Mouse (Mus musculus): ENCODE data around the gene Cep72. TPM values are rescaled to one million over a fixed set of nuclear protein-coding genes. Genes with fewer than 3 reads are reported as not detected.

Gene Cep72
- total RNA-seq, 2 experiments from 2014 or later: 0.08 TPM; not detected in 1

DNA sequence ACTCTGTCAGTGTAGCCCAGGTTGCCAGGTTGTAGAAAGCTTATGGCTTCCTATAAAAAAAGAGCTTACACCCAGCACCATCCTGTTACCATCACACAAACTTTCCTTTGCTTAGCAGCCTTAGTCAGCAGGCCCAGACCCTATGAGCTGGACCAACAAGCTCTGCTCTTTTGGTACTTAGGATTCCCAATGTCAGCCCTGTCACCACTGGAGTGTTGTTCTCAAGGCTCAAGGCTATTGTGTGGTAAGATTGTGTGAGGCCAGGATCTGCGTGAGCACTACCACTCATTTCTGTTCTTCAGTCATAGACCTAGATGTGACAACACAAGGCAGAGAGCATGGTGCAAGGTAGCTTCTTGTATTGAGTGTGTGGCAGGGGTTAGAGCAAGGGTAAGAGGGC, 4.5 kb upstream of the Cep72 start:
- intact Hi-C loops (cut with DNase I): no loop called here
- TF ChIP-seq CTCF (IDR thresholded peaks at IDR 0.05): no peak
- Histone ChIP-seq H3K4me3 (no peak overlapping the region), H3K27ac (no peak overlapping the region)
- no peak for DNase-seq

DNA sequence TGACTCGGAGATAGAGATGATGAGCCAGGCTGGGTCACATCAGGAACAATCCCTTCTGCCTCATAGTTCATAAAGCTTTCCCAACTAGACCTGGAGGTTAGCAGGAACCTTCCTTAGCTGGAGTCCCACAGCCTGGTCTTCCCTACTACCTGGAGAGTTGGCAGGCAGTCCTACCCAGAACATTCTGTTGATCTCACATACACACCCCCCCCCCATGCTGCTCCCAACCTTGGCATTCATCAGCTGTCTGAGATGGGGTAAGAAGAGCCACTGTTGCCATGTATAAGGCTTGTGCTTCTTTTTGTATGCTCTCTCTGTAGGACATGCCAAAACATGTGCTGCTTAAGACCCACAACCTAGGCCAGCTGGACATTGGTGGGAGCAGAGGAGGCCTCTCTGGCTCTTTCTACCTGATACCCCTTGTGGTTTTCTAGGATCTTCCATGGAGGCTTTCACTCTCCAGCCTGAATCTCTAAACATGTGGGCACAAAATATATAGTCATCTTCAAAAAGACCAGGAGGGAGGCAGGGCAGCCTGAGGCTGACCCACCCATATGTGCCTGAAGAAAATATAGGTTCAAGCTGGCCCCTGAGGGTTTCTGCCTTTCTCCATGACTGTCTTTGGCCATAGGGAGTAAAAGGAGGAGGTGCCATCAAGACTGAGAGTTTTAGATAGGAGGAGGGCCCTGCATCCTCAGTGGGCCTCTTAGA, 1.4 kb upstream of the Cep72 start:
- Histone ChIP-seq H3K4me3 (no peak overlapping the region), H3K27ac (no peak overlapping the region)
- no peak for TF ChIP-seq CTCF (IDR thresholded peaks at IDR 0.05)
- intact Hi-C loops (cut with DNase I): no loop called here
- DNase-seq: no peak

DNA sequence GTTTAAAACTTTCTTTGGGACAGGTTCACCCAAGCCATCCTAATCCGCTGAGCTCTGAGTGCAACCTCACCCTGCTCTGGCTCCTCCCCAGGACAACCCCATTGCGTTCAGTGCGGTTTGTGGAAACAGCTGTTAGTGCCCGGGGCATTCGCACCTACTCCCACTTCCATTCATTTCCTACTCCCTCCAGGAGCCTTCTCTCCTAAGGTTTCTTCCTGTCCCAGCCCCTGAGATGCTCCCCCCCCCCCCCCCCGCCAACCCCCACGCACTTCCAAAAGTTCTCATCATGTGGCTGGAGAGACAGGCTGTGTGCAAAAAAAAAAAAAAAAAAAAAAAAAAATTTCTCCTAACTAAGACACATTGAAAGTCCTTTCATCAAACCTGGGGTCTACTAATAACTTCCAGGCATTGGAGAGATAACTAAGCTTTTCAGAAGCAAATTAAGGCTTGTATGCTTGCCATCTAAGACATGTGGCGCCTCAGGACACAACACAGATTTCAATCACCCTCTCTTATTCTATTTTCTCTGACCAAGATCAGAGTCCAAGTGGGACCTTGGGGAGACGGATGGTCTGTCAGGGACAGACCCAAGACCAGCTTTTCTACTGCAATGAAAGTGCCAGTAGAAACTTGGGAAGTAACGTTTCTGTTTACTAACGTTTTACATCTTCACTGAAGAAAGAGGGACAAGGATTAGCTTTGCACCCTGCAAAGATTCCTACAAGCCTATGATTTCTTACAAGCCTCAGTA, 454 bp upstream of the Cep72 start:
- intact Hi-C loops (cut with DNase I): no loop called here
- TF ChIP-seq CTCF (IDR thresholded peaks at IDR 0.05): no peak
- peak overlapping the region; percentile 92; the same call in 1 of the 2 replicates for H3K27ac ChIP-seq
- DNase-seq: no peak
- peak overlapping the region; percentile 97 for H3K4me3 ChIP-seq

DNA sequence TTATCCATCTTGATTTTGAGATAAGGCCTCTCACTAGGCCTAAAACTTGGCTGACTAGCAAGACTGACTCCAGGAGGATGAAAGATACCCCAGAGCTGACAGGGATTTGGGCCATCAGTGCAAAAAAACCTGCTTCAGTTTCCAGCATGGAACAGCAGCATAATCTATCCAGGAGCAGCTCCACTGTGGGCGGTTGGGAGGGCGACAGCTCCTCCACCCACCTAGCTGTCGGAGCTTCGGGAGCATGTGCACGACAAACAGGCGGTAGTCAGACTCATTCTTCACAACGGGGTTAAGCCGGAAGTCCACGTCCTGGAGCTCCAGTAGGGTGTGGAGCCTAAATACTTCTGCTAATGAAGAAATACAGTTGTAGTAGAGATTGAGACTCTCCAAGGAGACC, 4.0 kb downstream of the Cep72 start:
- intact Hi-C loops (cut with DNase I): no loop called here

DNA sequence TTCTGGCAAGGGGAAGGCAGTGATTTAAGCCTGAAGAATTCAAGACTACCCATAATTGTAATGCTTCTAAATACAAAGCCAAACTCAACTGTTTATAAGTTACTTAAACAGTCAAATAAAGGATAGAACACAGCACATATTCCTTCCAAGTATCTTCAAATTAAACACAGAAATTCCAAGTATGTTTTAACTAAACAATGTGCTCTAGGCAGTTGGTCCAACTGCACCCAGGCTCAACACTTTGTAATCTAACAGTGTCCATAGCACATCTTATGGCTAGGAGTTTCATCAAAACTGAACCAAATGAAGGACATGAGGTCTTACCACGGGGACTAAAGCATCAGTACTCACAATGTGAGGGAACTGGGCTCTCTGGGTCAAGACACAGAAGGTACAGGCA, 5.9 kb downstream of the Cep72 start:
- Histone ChIP-seq H3K4me3 (no peak overlapping the region), H3K27ac (no peak overlapping the region)
- intact Hi-C loops (cut with DNase I): no loop called here
- no peak for DNase-seq
- no peak for TF ChIP-seq CTCF (IDR thresholded peaks at IDR 0.05)

More for the DNA sequence above, 4.0 kb downstream of the Cep72 start:
- DNase-seq: no peak
- no peak overlapping the region for H3K27ac ChIP-seq
- H3K4me3 ChIP-seq: no peak overlapping the region
- no peak for TF ChIP-seq CTCF (IDR thresholded peaks at IDR 0.05)

DNA sequence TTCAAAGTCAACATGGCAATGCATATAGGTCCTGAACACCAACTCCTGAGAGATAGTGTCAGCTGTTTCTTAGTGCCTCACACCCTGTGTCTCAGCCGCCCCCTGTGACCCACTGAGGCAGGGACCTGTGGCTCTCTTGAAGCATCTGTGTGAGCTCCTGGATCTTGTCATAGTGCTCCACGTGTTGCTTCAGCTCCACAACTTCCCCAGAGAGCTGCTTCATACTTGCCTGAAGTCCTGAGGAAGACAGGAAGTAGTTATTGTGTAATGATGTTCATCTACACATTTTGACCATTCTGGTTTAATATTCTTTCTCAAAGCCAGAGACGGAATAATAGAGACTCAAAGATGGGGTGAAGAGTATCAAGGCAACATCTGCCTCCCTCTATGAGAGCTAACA, 22.2 kb downstream of the Cep72 start:
- H3K4me3 ChIP-seq: no peak overlapping the region
- no peak overlapping the region for H3K27ac ChIP-seq
- no peak for TF ChIP-seq CTCF (IDR thresholded peaks at IDR 0.05)
- DNase-seq: no peak
- intact Hi-C loops (cut with DNase I): no loop called here

DNA sequence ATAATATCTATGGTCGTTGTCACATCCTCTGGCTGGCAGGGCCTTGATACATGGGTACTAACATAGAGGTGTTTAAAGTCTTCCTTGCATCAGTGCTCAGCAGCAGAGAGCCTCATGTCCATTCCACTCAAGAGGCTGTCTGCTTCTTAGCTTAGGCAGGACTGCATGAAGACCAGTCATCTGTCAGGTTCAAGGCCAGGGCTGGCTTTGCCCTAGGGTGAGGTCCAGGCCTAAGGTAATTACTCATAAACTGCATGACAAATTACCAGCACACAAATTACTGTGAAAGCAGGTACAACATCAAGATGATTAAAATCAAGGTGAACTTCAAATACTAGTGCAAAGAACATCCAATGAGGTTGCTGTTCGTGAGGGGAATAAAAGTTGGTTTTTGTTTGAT, 26.3 kb downstream of the Cep72 start:
- H3K4me3 ChIP-seq: no peak overlapping the region
- intact Hi-C loops (cut with DNase I): no loop called here
- H3K27ac ChIP-seq: no peak overlapping the region
- DNase-seq: no peak
- TF ChIP-seq CTCF (IDR thresholded peaks at IDR 0.05): no peak

DNA sequence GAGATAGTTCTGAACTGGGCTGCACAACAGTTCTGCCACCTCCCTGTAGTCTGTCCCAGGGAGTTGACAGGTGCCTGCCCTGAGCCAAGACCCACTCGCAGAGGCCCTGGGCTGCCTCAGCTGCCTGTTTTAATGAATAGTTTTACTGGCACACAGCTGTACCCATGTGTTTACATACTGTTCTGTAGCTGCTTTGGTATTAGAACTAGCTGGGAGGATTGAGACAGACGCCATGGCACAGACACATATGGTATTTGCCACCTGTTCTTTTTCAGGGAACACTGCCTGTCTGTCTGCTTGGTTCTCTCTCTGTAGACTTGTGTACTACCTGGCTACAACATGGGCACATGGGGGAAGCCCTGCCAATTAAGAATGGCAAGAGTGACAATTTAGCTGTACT, 27.3 kb downstream of the Cep72 start:
- H3K27ac ChIP-seq: no peak overlapping the region
- no peak for TF ChIP-seq CTCF (IDR thresholded peaks at IDR 0.05)
- intact Hi-C loops (cut with DNase I): no loop called here

DNA sequence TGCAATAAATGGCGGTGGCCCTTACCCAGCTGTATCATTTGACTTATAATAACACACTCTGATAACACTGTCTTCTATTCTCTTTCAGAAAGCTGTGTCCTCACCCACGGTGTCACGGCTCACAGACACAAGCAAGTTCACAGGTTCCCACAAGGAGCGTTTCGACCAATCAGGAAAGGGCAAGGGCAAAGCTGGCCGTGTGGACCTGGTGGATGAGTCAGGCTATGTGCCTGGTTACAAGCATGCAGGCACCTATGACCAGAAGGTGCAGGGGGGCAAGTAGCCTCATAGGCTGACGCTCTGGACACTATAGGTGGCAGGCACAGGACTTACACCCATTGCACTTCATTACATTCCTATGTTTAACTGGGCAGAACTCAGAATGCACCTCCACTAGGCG, 31.0 kb downstream of the Cep72 start:
- Histone ChIP-seq H3K27ac (no peak overlapping the region), H3K4me3 (no peak overlapping the region)
- intact Hi-C loops (cut with DNase I): no loop called here
- no peak for TF ChIP-seq CTCF (IDR thresholded peaks at IDR 0.05)
- no peak for DNase-seq

More for the DNA sequence above, 27.3 kb downstream of the Cep72 start:
- no peak overlapping the region for H3K4me3 ChIP-seq
- no peak for DNase-seq

DNA sequence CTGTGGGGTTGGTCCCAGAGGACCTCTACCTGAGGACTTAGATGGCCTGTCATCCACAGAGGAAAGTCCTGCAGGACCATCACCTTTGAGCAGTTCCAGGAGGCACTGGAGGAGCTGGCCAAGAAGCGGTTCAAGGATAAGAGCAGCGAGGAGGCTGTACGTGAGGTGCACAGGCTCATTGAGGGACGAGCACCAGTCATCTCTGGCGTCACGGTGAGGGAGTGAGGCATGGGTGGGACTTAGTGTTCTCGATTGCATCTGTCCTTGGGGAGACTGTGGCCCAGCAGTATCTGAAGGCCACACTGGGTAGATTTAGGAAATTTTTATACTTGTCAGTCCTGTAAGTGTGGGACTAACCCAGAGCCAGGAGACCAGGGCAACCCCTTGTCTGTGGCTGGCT, 31.4 kb downstream of the Cep72 start:
- TF ChIP-seq CTCF (IDR thresholded peaks at IDR 0.05): no peak
- intact Hi-C loops (cut with DNase I): no loop called here
- H3K27ac ChIP-seq: no peak overlapping the region
- H3K4me3 ChIP-seq: no peak overlapping the region
- no peak for DNase-seq

DNA sequence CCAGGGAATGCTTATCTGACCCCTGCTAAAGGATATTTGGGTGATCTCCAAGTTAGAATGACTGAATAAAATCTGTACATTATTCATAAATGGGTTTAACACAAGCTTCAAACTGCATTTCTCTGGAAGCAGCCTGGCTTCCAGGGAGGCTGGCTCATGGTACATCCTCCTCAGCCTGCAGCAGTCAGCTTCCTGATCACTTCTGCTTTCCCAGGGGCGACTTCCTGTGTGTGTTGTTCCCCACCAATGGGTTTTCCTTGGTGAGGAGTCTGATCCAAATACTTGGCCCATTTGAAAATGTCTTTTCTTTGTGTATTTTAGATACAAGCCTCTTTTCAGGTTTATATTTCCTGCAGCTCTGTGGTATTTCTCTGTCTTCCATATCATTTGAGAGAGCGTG, 33.1 kb downstream of the Cep72 start:
- no peak for TF ChIP-seq CTCF (IDR thresholded peaks at IDR 0.05)
- DNase-seq: no peak
- peak overlapping the region; percentile 13; the same call in 1 of the 2 replicates for H3K27ac ChIP-seq

DNA sequence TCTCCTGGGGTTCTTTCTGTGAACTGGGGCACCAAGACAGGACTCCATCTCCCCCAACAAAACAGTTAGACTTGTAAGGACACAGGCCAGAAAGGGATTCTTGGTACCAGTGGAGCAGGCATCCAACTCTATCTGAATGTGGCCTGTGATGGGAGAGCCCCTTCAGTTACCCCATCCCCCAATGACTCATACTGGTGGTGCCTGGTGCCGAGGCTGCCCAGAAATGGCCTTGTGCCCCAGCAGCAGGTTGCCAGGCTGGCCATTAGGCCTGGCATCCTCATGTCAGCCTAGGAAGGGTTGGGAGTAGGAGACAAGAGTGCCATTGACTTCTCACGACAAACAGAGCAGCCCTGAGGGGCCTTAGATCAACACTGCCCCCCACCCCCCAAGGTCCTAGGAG, 34.0 kb downstream of the Cep72 start:
- intact Hi-C loops (cut with DNase I): no loop called here
- TF ChIP-seq CTCF (IDR thresholded peaks at IDR 0.05): no peak
- 0 out of 2 replicates have a peak overlapping the region, but pooled peaks have one; percentile 13 for H3K27ac ChIP-seq
- no peak for DNase-seq
- no peak overlapping the region for H3K4me3 ChIP-seq

More for the DNA sequence above, 33.1 kb downstream of the Cep72 start:
- H3K4me3 ChIP-seq: no peak overlapping the region
- intact Hi-C loops (cut with DNase I): no loop called here

DNA sequence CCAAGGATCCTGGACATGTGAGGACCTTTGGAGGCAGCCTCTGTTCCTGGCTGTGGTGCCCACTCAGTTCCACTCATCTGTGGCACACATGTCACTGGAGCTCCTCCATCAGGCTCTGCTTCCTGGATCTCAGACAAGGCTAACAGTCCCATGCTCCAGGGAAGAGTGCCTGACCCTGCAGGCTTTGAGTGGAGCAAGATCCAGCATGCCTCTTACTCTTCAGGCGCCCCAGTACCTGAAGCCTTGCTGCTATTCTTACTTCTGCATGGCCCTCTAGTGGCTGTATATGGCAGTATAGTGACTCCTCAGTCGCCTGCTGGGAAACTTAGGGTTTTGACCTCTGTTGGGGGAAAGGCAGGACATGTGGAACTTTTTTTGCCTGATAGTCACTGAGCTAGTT, 35.9 kb downstream of the Cep72 start:
- Histone ChIP-seq H3K27ac (peak overlapping the region; percentile 77), H3K4me3 (no peak overlapping the region)
- intact Hi-C loops (cut with DNase I): loop anchor here (1.0 to 2.0 kb wide), 2 partner anchors 17 to 56 kb away; partner anchors contain the start of gene Tppp
- DNase-seq: peak; percentile 59
- TF ChIP-seq CTCF (IDR thresholded peaks at IDR 0.05): peak; percentile 87
